Mouse (Mus musculus) ovary, adult 10 weeks (tissue): ENCODE results near the gene Faap24. TPM values are rescaled to one million over a fixed set of nuclear protein-coding genes. Genes with fewer than 3 reads are reported as not detected.

Experiments
- polyA plus RNA-seq: library from polyadenylated mRNA; stranded (reverse); fragments of 350-450 nt; fragmentation: Illumina TruSeq; extraction: RNeasy Lipid Tissue Mini Kit (QIAGEN cat#74804); gene quantifications from one replicate; pipeline ENCODE4 v1.2.3, GENCODE M21; 2014

Gene Faap24
- polyA plus RNA-seq = 3.4 TPM

DNA sequence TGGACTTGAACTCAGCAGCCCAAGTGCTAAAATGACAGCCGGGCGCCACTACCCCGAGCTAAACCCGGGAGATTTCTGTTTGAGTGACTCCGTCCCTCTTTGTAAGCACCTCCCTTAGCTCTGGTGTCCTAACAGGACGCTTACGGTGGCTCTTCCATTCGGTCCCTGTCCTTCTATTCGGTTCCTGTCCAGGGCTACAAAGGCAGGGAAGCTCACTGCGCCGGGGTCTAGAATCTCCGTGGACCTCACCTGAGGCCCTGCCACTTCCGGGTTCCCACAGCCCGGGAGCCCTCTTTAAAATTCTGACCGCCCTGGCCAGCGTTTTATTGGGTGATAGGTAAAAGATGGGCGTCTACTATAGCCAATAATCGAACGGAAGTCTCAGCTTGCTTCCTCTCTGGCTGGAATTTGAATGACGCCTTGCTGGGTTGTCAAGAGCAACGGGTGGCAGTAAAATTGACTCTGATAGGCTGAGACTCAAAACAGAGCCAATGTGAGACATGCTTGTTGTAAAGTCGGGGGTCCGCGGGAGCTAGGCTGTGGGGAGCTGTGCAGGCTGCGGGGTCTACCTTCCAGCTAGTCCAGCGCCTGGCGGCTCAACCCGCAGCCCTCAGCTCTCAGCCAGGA, at the start of gene Faap24, which contains the start of gene Cep89:
Gene Faap24, minus strand, starts transcription at position 295 of the 627 bp plus-strand sequence.
Gene Cep89, plus strand, starts transcription at position 494 of the 627 bp plus-strand sequence.

Other genes with a start within 250 kb of the Faap24 start
- gene Slc7a10, start 210.5 kb downstream of the Faap24 start, polyA plus RNA-seq = not detected
- 0.20 TPM for gene Lrp3, start 181.3 kb downstream of the Faap24 start, polyA plus RNA-seq
- 7.7 TPM for gene Gpatch1, start 78.4 kb downstream of the Faap24 start, polyA plus RNA-seq
- gene Rhpn2, start 62.7 kb downstream of the Faap24 start, polyA plus RNA-seq = 25.4 TPM
- 22.4 TPM for gene Cep89, start 199 bp upstream of the Faap24 start, polyA plus RNA-seq
- not detected for gene Slc7a9, start 52.0 kb upstream of the Faap24 start, polyA plus RNA-seq
- gene Tdrd12, start 140.9 kb upstream of the Faap24 start, polyA plus RNA-seq = 10.5 TPM
- gene Nudt19, start 159.5 kb upstream of the Faap24 start, polyA plus RNA-seq = 166 TPM
- gene Rgs9bp, start 188.7 kb upstream of the Faap24 start, polyA plus RNA-seq = 0.37 TPM
- 15.6 TPM for gene Ankrd27, start 189.4 kb upstream of the Faap24 start, polyA plus RNA-seq